Mouse (Mus musculus) E14TG2a.4 (cell line): ENCODE data around the gene Pigl.

ENCODE experiments used
- CTCF ChIP-seq: conservative IDR thresholded peaks from 2 replicates; pipeline ENCODE4 v1.5.1; 2014; ENCODE audit warnings: low read length
- NANOG ChIP-seq: IDR thresholded peaks from 2 replicates; pipeline ENCODE4 v1.6.1; 2014; ENCODE audit warnings: borderline replicate concordance, low read length, mixed read lengths

GRCm38 (mm10) chr11:62457241-62457890 is 894 bp upstream of the Pigl start:
- TF ChIP-seq CTCF (no peak), NANOG (no peak)
